Mouse (Mus musculus) T-cell, adult 2 months (primary cell): Measurements from ENCODE around the gene Osbp.

Experiments used
- DNase-seq: peaks from one replicate; pipeline ENCODE4 v3.0.0; 2022; ENCODE audit warnings: low spot score

The Osbp gene

GRCm38 (mm10) chr19:11989334-11989733 lies 23.6 kb downstream of the Osbp start:
- DNase-seq, result no peak

DNA sequence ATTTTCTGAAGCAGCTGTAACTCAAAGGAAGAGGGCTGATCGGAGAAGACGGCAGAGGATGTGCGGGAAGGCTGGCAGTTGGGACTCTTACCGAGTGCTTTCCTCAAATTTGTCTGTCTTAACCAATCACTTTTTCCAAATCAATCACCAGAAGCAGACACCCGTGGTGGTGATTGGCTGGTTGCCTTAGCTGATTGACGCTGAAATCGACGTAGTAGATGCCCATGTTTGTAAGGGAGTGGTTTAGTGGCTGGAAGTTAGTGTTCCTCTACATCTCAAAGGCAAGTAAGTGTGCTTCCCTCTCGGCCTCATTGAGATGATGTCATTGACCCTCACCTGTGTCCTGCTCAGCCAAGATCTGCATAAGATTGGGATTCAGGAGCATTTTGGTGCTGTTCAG lies 26.3 kb downstream of the Osbp start:
- no peak for DNase-seq

GRCm38 (mm10) chr19:11992441-11993029 lies 26.8 kb downstream of the Osbp start:
- DNase-seq, result no peak

GRCm38 (mm10) chr19:11994703-11995431 lies 29.1 kb downstream of the Osbp start:
- no peak for DNase-seq

DNA sequence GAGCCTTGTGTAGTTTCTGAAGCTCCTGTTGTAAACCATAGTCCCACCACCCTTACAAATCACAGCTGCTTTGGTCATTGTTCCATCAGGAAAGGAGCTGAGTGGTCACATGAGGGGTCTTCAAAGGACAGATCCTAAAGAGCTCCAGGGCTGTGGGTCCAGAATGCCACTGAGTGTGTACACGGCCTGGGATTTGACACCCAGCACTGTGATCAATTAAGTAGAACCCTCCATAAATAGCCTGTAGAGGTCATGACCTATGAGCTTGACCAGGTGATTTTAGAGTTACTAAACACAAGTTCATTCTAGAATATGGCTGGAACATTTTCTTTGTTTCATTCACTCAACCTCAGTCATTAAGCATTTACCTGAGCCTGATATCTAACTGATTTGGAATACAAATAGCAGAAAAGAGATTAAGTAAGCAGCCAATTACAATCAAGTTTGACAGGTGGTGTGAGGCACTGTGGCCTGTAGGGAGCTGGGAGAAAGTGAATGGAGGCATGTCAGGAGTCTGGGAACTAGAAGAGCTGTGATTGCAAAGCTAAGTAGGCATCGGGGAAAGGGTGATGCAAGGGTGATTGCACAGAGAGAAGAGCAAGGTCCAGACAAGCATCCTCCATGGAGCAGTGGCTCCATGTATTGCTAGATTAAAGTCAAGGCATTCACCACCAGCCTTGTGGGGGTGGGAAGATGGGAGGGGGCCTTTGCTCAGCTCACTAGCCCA lies 30.1 kb downstream of the Osbp start:
- no peak for DNase-seq

DNA sequence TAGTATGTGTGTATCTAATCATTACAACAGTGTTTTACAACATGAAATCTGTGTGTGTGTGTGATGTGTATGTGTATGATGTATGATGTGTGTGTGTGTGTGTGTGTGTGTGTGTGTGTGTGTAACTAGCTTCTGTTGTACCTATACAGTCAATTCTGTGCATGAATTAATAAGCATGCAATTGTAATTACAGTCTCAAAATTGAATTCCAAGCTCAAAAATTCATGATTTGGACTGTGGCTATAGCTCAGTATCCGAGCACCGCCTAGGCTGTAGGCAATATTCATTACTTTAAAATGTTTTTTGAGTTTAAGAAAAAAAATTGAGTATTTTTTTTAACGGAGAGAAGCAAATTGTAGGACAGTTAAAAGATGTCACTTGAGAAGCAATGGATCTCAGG lies 35.9 kb downstream of the Osbp start:
- no peak for DNase-seq

- DNase-seq, result peak; percentile 82
Observed at GRCm38 (mm10) chr19:12002125-12002524, 36.4 kb downstream of the Osbp start.

DNA sequence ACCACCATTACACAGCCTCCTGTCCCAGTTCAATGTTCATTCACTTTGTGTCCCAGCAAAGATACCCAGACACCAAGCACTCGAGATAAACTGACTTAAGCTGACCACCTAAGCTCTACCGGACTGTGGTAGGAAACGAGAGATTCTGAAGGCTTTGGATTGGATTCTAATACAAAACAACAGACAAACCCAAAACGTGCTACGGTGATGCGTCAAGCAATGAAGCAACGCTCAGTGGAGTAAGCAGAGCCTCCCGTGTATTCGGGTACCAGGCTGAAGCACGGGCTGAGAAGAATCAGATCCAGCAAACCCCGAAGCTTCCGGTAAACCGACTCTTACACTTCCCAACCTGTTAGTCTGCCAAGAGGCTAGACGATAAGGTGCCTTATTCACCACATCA lies 37.0 kb downstream of the Osbp start:
- no peak for DNase-seq

- no peak for DNase-seq
Observed at GRCm38 (mm10) chr19:12003568-12003967, 37.8 kb downstream of the Osbp start.

GRCm38 (mm10) chr19:12004216-12005008 lies 38.7 kb downstream of the Osbp start:
- DNase-seq, result no peak

DNA sequence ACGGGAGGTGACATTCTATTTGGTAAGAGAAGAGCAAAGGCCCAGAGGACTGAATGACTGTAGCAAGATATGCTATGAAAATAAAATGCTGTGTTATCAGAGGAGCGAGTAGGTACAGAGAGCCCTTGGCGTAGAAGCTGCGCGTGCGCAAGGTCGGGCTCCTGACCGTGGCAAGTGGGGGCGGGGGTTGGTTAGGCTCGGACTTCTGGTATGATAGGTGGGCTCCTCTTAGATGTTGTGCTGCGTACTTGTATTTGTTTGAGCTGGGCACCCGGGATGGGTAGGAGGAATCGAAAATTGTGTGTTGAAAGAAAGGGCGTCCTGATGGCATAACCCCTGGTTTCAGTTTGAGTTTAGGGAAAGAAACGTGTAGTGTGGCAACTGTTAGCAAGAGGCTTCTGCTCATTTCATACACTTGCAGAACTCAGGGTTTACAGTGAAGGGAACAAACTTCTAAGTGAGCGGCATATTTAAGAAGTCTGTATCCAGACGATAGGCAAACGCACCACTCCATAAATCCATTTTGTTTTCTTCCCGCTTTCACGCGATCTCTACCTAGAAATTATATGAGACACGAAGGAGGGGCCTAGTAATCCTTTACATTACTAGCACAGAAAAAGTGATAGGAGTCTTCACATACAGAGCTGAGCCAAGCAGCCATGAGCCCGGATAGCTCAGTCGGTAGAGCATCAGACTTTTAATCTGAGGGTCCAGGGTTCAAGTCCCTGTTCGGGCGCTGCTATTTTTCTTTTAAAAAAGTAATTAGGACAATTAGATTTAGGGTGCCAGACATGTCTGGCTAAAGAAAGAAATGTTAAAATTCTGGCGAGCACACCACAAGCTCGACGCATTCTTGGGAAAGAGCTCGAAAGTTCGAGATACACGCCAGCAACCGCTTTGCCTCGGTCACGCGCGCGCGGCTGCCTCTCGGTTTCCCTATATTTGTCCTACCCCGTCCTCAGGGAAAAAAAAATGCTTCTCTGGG lies 39.9 kb downstream of the Osbp start:
- DNase-seq, result peak; percentile 86

DNA sequence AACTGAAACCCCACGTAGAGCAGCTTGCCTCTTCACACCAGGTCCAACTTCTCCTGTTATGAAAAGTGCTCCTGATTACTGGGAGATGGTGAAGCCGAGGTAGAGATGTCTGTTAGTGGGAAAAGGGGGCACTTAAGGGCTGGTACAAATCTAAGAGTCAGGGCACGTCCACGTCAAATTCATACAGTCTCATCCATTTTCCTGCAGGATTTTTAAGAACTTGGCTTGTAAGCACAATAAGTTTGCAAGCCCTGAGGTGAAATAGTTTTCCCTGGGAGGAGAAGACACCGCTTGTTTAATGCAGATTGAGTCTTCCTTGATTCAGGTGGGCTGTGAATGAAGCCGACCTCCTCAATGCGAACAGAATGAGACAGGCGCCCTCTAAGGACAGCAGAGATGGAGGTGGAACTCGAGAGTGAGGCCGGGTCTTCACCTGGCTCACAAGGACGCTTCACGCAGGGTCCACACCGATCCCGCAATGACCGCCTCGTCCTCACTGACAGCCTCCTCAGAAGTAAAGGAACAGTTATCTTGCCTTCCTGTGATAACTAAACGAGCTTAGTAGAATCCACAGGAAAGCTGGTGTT lies 40.7 kb downstream of the Osbp start:
- DNase-seq, result no peak

GRCm38 (mm10) chr19:12007105-12007931 lies 41.6 kb downstream of the Osbp start:
- no peak for DNase-seq

DNA sequence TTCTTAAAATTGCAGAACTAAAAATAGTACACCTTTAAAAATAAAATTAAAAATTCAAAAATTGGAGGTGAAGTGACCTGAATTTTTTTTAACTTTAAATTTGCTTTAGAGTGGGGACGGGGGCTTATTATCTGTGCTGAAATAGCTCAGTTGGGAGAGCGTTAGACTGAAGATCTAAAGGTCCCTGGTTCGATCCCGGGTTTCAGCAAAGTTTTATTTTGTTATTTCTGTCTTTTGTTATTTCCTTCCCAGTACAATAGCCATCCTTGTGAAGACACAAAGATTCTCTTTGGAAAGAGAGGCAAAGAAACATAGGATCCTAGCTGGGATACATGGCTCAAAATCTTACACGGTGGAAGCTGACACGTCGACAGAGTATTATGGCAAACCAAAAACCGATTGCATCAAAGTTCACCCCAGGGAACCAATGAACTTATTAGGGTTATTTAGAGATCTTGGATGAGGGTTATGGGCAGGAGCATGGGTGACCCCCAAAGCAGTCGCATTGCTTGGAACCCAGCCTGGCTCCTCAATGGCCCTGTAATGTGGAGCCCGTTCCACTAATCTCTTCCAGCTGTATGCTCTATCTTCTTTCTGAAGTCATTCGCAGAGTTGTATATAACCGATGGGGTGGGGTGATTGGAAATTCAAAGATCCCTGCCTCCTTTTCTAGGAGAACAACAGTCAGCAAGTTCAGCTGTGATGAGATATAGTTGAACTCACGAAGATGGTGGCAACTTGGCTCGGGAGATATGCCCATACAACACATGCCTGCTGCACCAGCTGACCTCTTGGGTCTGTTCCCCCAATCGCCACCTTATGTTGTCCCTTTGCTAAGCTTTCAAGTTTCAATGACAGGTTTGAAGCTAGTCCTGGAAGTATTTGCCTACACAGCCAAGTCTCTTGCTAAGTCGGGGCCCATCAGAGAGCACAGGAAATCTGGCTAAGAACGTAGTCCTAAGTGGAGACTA lies 43.0 kb downstream of the Osbp start:
- DNase-seq, result no peak

DNA sequence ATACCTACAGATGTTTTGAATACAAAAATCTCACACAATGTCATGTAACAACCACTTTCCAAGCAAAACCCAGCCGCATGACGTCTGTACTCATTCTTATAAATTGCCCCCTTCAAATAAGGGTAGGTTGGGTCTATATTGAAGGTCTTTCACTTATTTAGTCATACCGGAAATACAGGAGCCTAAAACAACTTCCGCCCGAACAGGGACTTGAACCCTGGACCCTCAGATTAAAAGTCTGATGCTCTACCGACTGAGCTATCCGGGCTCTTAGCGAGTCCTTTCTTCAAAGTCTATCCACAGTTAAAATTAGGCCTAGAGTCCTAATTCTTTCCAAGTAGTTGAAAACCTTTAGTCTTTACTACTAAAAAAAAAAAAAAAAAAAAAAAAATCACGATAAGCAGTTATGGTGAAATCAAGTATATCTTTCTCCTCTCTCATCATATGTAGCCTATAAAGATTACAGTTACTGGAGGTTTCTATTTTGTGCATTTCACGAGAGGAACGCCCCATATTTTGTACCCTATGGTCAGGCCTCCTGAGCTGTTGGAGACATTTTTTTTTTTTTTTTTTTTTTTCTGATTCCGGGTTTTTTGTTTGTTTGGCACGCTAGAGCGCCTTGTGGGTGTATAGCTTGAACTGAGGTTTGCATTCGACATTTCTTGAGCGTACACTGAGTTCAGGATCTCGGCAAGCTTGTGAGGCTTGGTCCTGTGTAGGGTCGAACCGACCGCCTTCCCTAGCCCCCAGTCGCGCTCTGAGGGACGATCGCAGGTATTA lies 44.0 kb downstream of the Osbp start:
- peak; percentile 80 for DNase-seq

DNA sequence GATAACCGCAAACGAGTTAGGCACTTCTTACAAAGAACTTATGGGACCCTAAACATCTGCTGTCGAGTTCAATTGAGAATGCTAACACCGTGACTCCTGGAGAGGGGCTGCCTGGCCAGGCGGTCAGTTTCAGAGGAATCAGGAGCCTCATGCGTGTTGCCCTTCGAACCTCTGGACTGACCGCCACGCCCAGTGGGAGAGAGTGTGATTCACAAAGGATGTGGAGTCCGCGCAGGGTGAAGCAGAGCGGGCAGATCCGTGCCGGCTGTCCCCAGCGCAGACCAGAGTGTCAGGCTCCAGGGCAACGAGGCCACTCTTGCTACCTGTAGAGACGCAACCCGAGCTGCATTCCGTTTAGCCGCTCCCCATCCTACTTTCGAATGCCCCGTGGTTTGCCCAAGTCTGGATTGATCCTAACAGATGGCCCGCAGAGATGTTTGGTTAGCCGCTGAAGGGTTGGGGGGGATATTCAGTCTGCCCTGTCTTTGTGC lies 44.6 kb downstream of the Osbp start:
- peak; percentile 57 for DNase-seq

DNA sequence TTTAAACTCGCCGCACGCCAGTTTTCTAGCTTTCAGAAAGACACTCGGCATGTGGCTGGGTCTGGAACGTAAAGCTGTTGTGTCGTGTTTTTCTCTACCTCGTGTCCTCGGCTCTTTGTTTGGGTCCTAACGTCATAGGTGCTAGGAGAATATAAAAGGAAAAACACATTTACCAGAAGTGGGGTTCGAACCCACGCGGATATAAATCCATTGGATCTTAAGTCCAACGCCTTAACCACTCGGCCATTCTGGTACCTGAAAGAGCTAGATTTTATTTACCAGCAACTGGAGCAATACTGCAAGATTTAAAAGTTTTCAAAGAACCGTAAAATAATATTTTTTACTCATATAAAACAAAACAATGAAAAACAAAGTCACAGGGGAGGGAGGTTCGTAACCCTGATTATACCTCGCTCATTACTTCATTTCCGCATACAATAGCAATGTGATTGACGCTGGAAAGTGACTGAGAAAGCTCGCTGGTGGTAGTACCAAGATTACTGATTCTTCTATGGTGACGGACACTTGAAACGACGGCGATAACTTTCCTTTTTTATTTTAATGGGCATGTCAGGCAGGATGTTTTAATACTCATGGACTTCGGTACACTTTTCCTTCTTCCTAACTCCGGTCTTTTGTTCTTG lies 45.3 kb downstream of the Osbp start:
- peak; percentile 83 for DNase-seq
